Mouse (Mus musculus) urinary bladder, postnatal 25 days (tissue): ENCODE measurements around the gene Gadd45b.

Experiments used
- DNase-seq: peaks from one replicate; pipeline ENCODE4 v3.0.0; 2022; ENCODE audit warnings: low spot score

Gene Gadd45b

GRCm38 (mm10) chr10:80935241-80935640 lies 5.4 kb downstream of the Gadd45b start:
- no peak for DNase-seq

DNA sequence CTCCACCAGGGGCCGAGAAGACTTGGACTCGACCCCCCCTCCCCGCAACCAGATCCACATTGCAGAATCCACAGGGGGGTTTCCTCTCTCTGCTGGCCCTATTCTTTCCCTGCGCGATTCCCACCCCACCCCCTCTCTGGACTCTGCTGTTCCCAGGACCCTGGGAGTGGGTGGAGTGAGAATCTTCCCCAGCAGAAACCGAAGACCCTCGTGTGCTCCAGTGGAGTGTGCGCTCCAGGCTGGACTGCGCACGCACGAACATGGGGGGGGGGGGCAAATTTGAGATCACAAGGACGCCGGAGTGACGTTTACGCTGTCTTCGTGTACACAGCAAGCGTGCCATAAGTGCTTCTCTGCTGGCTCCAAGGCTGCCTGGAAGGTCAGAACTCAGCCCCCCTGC lies 5.8 kb downstream of the Gadd45b start:
- DNase-seq: no peak

GRCm38 (mm10) chr10:80936135-80936809 lies 6.4 kb downstream of the Gadd45b start:
- no peak for DNase-seq

DNA sequence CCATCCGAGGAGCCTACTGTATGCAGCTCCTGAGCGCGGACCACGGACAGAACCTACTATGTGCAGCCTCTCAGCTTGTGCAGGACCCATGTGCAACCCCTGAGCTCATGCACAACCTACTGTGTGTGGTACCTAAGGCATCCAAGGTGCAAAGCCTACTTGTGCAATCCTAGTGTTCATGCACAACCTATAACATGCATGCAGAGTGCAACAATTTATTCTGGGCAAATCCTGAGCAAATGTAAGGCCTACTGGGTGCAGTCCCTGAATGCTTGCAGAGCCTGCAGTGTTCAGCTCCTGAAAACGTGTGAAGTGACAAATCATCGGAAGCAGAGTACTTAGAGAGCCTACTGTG lies 6.9 kb downstream of the Gadd45b start:
- no peak for DNase-seq

GRCm38 (mm10) chr10:80937646-80938045 lies 7.8 kb downstream of the Gadd45b start:
- peak; percentile 65 for DNase-seq

DNA sequence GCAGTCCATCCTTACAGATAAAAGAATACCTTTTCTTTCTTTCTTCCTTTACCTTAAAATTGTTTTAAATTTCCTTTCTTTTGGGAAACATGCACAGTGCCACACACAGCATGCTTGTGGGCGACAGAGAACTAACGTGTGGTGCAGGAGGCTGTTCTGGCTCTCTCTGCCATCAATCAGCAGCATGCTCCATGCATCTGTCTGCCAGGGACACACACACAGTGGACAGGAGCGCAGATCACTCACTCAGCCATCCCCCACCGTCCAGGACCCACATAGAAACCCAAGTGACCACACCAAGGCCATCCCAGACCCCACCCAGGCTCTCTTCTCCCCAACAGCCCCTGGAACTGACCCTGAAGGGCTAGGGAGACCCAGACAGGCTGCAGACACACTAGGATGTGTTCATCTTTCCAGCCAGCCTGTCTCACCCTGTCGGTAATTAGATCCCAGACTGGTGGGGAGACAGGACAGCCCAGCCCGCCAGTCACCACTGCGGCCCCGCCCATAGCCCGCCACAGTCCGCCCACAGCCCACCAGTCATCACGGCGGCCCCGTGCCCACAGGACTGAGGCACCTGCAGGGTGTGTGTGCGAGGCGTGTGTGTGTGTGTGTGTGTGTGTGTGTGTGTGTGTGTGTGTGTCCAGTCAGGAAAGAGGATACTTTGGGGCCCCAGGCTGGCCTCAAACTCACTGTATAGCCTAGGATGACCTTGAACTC lies 9.1 kb downstream of the Gadd45b start:
- DNase-seq: no peak

DNA sequence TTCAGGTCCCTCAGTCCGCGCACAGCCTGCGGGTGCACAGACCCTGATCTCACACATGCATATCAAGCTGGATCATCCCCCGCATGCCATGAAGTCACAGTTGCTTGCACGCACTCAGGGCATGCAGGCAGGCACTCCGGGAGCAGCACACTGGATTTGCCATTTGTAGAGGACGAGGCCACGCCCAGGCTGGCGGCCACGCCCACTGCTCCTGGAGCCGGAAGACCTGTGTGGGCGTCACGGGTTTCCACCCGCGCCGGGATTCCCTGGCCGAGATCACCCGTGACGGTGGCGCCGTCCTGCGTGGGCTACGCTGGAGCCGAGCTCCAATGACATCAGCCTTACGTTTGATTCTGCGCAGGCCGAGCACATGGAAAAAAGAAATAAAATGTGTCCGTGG lies 9.8 kb downstream of the Gadd45b start:
- DNase-seq: peak; percentile 83

DNA sequence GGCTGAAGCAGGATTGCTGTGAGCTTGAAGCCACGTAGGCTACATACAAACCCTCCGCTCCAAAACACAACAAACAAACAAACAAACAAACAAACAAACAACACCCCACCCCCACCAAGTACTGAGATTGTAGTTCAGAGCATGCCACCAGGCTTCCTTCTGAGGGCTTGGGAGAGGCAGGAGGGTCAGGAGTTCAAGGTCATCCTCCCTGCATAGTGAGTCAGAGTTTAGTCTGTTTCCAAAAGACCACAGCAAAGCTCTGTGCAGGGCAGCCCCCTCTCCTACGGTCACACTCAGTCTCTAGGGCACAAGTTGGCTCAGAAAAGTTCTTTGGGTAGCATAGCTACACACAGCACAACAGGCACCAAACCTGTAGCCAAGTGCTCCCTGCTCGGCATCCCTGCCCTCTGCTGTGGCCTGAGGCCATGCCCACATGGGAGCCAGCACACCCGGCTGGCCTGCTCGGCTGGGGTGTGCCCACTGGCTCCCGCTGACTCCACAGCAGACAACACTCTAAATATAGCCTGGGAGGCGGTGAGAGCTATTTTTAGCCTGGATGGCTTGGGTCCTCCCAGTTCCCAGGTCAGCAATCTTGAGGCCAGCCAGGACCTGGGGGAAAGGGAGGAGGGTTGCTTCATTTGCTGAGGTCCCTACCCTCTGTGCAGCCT lies 10.6 kb downstream of the Gadd45b start:
- no peak for DNase-seq

DNA sequence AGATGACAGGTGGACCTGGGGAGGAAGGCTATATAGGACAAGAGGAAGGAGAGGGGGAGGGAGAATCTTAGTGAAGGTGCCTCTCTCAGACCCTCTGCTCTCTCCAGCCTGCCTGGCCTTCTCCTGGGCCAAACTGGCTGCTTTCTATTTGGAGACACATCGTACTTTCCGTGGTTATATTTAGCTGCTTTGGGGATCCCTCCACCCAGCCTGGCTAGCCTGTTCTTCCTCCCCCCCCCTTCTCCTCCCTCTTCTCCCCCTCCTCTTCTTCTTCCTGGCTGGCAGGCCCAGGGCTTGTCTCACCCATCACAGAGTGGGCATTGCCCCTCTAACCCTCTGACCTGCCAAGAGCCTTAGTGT lies 11.1 kb downstream of the Gadd45b start:
- no peak for DNase-seq

DNA sequence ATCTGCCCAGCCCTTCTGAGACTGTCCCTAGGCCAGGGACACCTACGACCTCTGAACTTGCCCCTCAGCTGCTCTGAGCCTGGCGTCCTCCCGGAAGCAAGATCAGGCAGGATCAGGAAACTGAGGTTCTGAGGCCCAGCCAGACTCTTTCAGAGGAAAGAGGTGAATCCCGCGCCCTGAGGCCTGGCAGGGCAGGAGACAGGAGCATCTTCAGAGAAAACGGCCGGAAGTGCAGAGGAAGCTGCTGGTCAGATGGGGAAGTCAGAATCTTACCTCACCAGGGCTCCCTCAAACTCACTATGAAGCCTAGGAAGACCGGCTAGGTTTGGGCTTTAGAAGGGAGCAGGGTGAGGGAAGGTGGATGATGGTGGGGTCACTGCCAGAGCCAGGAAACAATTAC lies 13.0 kb downstream of the Gadd45b start:
- DNase-seq: no peak

DNA sequence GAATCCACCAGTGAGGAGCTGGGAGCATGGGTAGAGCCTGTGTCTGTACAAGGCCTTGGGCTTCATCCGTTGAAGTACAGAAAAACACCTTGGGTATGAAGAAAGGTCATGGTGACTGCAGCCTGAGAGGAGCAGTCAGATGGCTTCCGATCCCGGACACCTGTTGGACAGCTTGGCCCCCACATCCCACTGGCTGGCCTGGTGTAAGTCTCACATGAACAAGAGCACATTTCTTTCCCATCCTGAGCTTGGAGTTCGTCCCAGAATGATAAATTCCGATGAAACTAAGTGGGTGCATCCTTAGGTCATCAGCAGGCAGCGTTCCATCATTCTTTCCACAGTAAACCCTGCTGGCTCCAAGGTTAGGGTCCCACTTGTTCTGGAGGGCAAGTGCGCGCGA lies 13.8 kb downstream of the Gadd45b start:
- no peak for DNase-seq

GRCm38 (mm10) chr10:80944231-80944630 lies 14.4 kb downstream of the Gadd45b start:
- DNase-seq: no peak

DNA sequence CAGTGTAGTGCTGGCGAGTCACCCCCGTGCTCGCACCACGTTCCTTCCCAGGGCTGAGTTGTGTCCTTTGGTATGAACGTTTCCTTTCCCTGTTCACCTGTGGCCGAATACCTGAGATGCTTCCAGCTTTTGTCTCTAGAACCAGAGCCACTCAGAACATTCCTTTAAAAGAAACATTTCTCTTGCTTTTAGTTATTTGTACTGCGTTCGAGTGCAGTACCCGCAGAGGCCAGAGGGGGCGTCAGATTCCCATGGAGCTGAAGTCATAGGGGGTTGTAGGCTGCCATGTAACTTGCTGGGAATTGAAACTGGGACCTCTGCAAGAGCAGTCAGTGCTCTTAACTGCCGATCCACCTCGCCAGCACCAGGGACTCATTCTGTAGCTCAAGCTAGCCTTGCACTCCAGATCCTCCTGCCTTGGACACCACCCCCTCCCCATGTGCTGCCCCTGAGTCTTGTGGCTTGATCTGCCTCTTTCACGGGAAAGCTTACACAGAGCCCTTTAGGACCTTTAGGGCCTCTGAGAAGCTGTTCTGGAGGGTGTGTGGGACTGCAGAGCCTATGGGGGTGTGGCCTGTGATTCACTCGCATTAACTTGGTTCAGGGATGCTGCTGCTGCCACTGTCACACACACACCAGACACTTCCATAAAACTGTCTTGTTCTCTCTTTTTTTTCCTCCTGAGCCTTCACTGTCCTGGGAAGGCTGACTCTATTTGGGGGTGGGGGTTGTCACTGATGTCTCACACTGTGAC lies 17.0 kb downstream of the Gadd45b start:
- no peak for DNase-seq

DNA sequence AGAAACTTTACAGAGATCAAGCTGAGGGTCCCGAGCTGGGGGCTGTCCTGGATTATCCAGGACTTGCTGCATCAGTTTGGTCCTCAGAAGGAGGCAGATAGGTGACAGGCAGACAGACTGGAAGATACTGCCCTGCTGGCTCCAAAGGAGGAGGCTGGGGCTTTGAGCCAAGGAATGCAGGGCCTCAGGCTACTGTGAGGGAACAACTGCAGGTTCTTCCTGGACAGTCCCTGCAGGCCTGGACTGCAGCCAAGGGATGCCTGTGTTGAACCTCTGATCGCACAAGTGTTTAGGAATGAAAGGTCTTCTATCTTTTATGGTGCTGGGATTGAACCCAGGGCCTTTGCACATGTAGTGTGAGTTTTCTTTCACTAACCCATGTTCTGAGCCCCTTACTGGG lies 17.9 kb downstream of the Gadd45b start:
- DNase-seq: no peak

GRCm38 (mm10) chr10:80948570-80948969 lies 18.7 kb downstream of the Gadd45b start:
- no peak for DNase-seq

GRCm38 (mm10) chr10:80949081-80949480 lies 19.2 kb downstream of the Gadd45b start:
- no peak for DNase-seq

DNA sequence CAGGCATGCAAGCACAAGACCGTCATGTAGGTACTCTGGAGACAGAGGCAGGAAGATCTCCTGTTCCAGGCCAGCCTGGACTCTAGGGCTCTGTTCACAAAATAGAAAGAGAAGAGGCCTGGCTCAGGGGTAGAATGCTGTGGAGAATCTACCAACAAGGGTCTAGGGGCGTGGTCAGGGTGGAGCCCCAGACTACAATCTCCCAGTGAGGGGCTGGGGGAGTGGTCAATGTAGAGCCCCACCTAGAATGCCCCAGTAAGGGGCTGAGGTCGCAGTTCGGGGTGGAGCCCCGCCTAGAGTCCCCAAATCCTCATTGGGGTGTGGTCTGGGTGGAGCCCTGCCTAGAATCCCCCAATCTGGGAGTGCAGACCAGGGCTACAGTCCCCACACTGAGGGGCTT lies 20.4 kb downstream of the Gadd45b start:
- DNase-seq: no peak

GRCm38 (mm10) chr10:80951761-80952390 lies 22.0 kb downstream of the Gadd45b start:
- DNase-seq: no peak

DNA sequence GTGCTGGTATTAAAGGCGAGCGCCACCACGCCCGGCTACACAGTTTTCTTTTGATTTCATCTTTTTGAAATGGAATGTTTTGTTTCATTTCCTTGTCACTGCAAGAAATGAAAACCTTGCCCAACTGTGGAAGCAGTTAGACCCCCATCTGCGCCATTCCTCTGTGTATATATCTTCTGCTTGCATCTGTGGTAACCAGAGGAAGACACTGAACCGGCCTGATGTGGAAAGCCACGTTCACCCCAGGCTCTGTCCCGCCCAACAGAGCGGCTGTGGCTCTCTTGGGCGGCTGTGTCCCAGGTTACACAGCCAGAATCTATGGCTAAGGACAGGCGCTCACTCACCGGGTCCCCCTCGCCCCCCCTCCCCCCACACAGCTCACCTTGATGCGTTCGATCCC lies 22.6 kb downstream of the Gadd45b start:
- DNase-seq: no peak

- DNase-seq: no peak
These were observed 24.5 kb downstream of the Gadd45b start for GRCm38 (mm10) chr10:80954415-80954814.

- DNase-seq: no peak
These were observed 25.0 kb downstream of the Gadd45b start for GRCm38 (mm10) chr10:80954843-80955242.

- peak; percentile 58 for DNase-seq
These were observed 25.7 kb downstream of the Gadd45b start for GRCm38 (mm10) chr10:80955536-80955935.
